Mouse (Mus musculus): Measurements from ENCODE around the gene Dop1b. TPM values are rescaled to one million over a fixed set of nuclear protein-coding genes. Genes with fewer than 3 reads are reported as not detected.

Dop1b gene
- polyA plus RNA-seq, 1 experiment from 2014 or later = 43.7 TPM

GRCm38 (mm10) chr16:93830916-93831315 lies 119.2 kb downstream of the Dop1b start:
- no peaks in the 10 kb centered on the region for H3K36me3 ChIP-seq (ENCODE audit: control insufficient read depth, insufficient read depth, low read length)
- 0 out of 2 replicates have a peak, but pooled peaks cover 6% of the 10 kb centered on the region for H3K4me1 ChIP-seq (ENCODE audit: control insufficient read depth, insufficient read depth, low read length)
- no peak for ATAC-seq (ENCODE audit: low read depth)
- no peaks in the 10 kb centered on the region for H3K9me3 ChIP-seq (ENCODE audit: control insufficient read depth, low read length)
- no peak overlapping the region for H3K4me2 ChIP-seq (ENCODE audit: low read depth, low read length)
- no peak overlapping the region for H3K4me3 ChIP-seq (ENCODE audit: low read depth, low read length)
- no peak overlapping the region for H3K9ac ChIP-seq (replicated peaks; ENCODE audit: low read depth, low read length)
- no peak overlapping the region for H3K27ac ChIP-seq (ENCODE audit: low read depth, low read length)
- WGBS = 68% methylated on average over 5 of the region's 5 CpGs
- no peaks in the 10 kb centered on the region for H3K27me3 ChIP-seq (ENCODE audit: control insufficient read depth, insufficient read depth, low read length)

GRCm38 (mm10) chr16:93831627-93832395 lies 120.1 kb downstream of the Dop1b start, which contains the start of gene Morc3:
Gene Morc3, plus strand, starts transcription at chr16:93832121.
- 12% methylated on average over 54 of the region's 55 CpGs for WGBS
- Histone ChIP-seq H3K9me3 (ENCODE audit: control insufficient read depth, low read length) (no peaks in the 10 kb centered on the region), H3K4me2 (ENCODE audit: low read depth, low read length) (peak within 1 kb of the TSS; percentile 60), H3K4me3 (ENCODE audit: low read depth, low read length) (peak within 1 kb of the TSS; percentile 96), H3K36me3 (ENCODE audit: control insufficient read depth, insufficient read depth, low read length) (no peaks in the 10 kb centered on the region), H3K4me1 (ENCODE audit: control insufficient read depth, insufficient read depth, low read length) (0 out of 2 replicates have a peak, but pooled peaks cover 6% of the 10 kb centered on the region), H3K27me3 (ENCODE audit: control insufficient read depth, insufficient read depth, low read length) (no peaks in the 10 kb centered on the region), H3K27ac (ENCODE audit: low read depth, low read length) (peak within 1 kb of the TSS; percentile 91), H3K9ac (replicated peaks; ENCODE audit: low read depth, low read length) (peak within 1 kb of the TSS; percentile 93)
- peak; percentile 97 for ATAC-seq (ENCODE audit: low read depth)

GRCm38 (mm10) chr16:93832451-93833276 lies 121.0 kb downstream of the Dop1b start:
- no peaks in the 10 kb centered on the region for H3K36me3 ChIP-seq (ENCODE audit: control insufficient read depth, insufficient read depth, low read length)
- H3K4me2 ChIP-seq (ENCODE audit: low read depth, low read length) = peak overlapping the region; percentile 60
- H3K27me3 ChIP-seq (ENCODE audit: control insufficient read depth, insufficient read depth, low read length) = no peaks in the 10 kb centered on the region
- H3K9me3 ChIP-seq (ENCODE audit: control insufficient read depth, low read length) = no peaks in the 10 kb centered on the region
- H3K4me1 ChIP-seq (ENCODE audit: control insufficient read depth, insufficient read depth, low read length) = 0 out of 2 replicates have a peak, but pooled peaks cover 6% of the 10 kb centered on the region
- H3K4me3 ChIP-seq (ENCODE audit: low read depth, low read length) = peak overlapping the region; percentile 96
- H3K27ac ChIP-seq (ENCODE audit: low read depth, low read length) = peak overlapping the region; percentile 91
- ATAC-seq (ENCODE audit: low read depth) = peak; percentile 78
- 1% methylated on average over 64 of the region's 69 CpGs for WGBS
- H3K9ac ChIP-seq (replicated peaks; ENCODE audit: low read depth, low read length) = peak overlapping the region; percentile 93

GRCm38 (mm10) chr16:93833551-93833950 lies 121.8 kb downstream of the Dop1b start:
- Histone ChIP-seq H3K4me1 (ENCODE audit: control insufficient read depth, insufficient read depth, low read length) (0 out of 2 replicates have a peak, but pooled peaks cover 6% of the 10 kb centered on the region), H3K4me3 (ENCODE audit: low read depth, low read length) (peak overlapping the region; percentile 96), H3K9ac (replicated peaks; ENCODE audit: low read depth, low read length) (no peak overlapping the region), H3K27ac (ENCODE audit: low read depth, low read length) (no peak overlapping the region), H3K36me3 (ENCODE audit: control insufficient read depth, insufficient read depth, low read length) (no peaks in the 10 kb centered on the region), H3K27me3 (ENCODE audit: control insufficient read depth, insufficient read depth, low read length) (no peaks in the 10 kb centered on the region), H3K9me3 (ENCODE audit: control insufficient read depth, low read length) (no peaks in the 10 kb centered on the region), H3K4me2 (ENCODE audit: low read depth, low read length) (peak overlapping the region; percentile 60)
- WGBS = 90% methylated on average over 6 of the region's 6 CpGs
- no peak for ATAC-seq (ENCODE audit: low read depth)

- no peaks in the 10 kb centered on the region for H3K27me3 ChIP-seq (ENCODE audit: control insufficient read depth, insufficient read depth, low read length)
- H3K4me1 ChIP-seq (ENCODE audit: control insufficient read depth, insufficient read depth, low read length) = 0 out of 2 replicates have a peak, but pooled peaks cover 6% of the 10 kb centered on the region
- WGBS = 96% methylated on average over 2 of the region's 2 CpGs
- ATAC-seq (ENCODE audit: low read depth) = no peak
- H3K27ac ChIP-seq (ENCODE audit: low read depth, low read length) = no peak overlapping the region
- H3K36me3 ChIP-seq (ENCODE audit: control insufficient read depth, insufficient read depth, low read length) = no peaks in the 10 kb centered on the region
- no peak overlapping the region for H3K9ac ChIP-seq (replicated peaks; ENCODE audit: low read depth, low read length)
- no peak overlapping the region for H3K4me2 ChIP-seq (ENCODE audit: low read depth, low read length)
- H3K4me3 ChIP-seq (ENCODE audit: low read depth, low read length) = no peak overlapping the region
- no peaks in the 10 kb centered on the region for H3K9me3 ChIP-seq (ENCODE audit: control insufficient read depth, low read length)
Measured at GRCm38 (mm10) chr16:93834076-93834475, 122.4 kb downstream of the Dop1b start.

- no peaks in the 10 kb centered on the region for H3K36me3 ChIP-seq (ENCODE audit: control insufficient read depth, insufficient read depth, low read length)
- WGBS = 97% methylated on average over 1 of the region's 1 CpGs
- H3K4me3 ChIP-seq (ENCODE audit: low read depth, low read length) = no peak overlapping the region
- no peak for ATAC-seq (ENCODE audit: low read depth)
- no peak overlapping the region for H3K4me2 ChIP-seq (ENCODE audit: low read depth, low read length)
- H3K4me1 ChIP-seq (ENCODE audit: control insufficient read depth, insufficient read depth, low read length) = no peaks in the 10 kb centered on the region
- H3K9me3 ChIP-seq (ENCODE audit: control insufficient read depth, low read length) = no peaks in the 10 kb centered on the region
- no peak overlapping the region for H3K9ac ChIP-seq (replicated peaks; ENCODE audit: low read depth, low read length)
- H3K27ac ChIP-seq (ENCODE audit: low read depth, low read length) = no peak overlapping the region
- no peaks in the 10 kb centered on the region for H3K27me3 ChIP-seq (ENCODE audit: control insufficient read depth, insufficient read depth, low read length)
Measured at GRCm38 (mm10) chr16:93839049-93839448, 127.3 kb downstream of the Dop1b start.

GRCm38 (mm10) chr16:93850527-93850926 lies 138.8 kb downstream of the Dop1b start:
- Histone ChIP-seq H3K9me3 (ENCODE audit: control insufficient read depth, low read length) (no peaks in the 10 kb centered on the region), H3K4me3 (ENCODE audit: low read depth, low read length) (no peak overlapping the region), H3K4me2 (ENCODE audit: low read depth, low read length) (no peak overlapping the region), H3K27me3 (ENCODE audit: control insufficient read depth, insufficient read depth, low read length) (no peaks in the 10 kb centered on the region), H3K9ac (replicated peaks; ENCODE audit: low read depth, low read length) (no peak overlapping the region), H3K27ac (ENCODE audit: low read depth, low read length) (no peak overlapping the region), H3K4me1 (ENCODE audit: control insufficient read depth, insufficient read depth, low read length) (no peaks in the 10 kb centered on the region), H3K36me3 (ENCODE audit: control insufficient read depth, insufficient read depth, low read length) (peaks cover 32% of the 10 kb centered on the region)
- no peak for ATAC-seq (ENCODE audit: low read depth)
- WGBS = 96% methylated on average over 3 of the region's 3 CpGs

GRCm38 (mm10) chr16:93859967-93860366 lies 148.3 kb downstream of the Dop1b start:
- H3K4me3 ChIP-seq (ENCODE audit: low read depth, low read length) = no peak overlapping the region
- H3K4me2 ChIP-seq (ENCODE audit: low read depth, low read length) = no peak overlapping the region
- H3K9me3 ChIP-seq (ENCODE audit: control insufficient read depth, low read length) = no peaks in the 10 kb centered on the region
- 96% methylated on average over 4 of the region's 4 CpGs for WGBS
- no peaks in the 10 kb centered on the region for H3K4me1 ChIP-seq (ENCODE audit: control insufficient read depth, insufficient read depth, low read length)
- no peak for ATAC-seq (ENCODE audit: low read depth)
- no peak overlapping the region for H3K27ac ChIP-seq (ENCODE audit: low read depth, low read length)
- no peak overlapping the region for H3K9ac ChIP-seq (replicated peaks; ENCODE audit: low read depth, low read length)
- H3K36me3 ChIP-seq (ENCODE audit: control insufficient read depth, insufficient read depth, low read length) = peaks cover 51% of the 10 kb centered on the region
- no peaks in the 10 kb centered on the region for H3K27me3 ChIP-seq (ENCODE audit: control insufficient read depth, insufficient read depth, low read length)

Measured in neural tube, embryonic 14.5 days (tissue).